ENCODE assay signal across 18 mouse cellular contexts in genomic region chr5:43087077-43087476, GRCm38 (mm10).
DNase-seq lines count a peak whose midpoint lies in the region; TF ChIP-seq lines count a peak whose summit lies in the region.
"Had no signal": no experiment of that assay in that cellular context is flagged by ENCODE, and none has a peak within 500 bp of the region (broad histone marks: within the 10 kb centered on the region; RNA-seq: fewer than 3 reads in every experiment).

No protein-coding gene starts in this region.

- TF ChIP-seq RAD21 in CH12.LX (IDR thresholded peaks at IDR 0.05; ENCODE audit: low read depth, low read length) (no peak), MEL (IDR thresholded peaks at IDR 0.05; ENCODE audit: low read depth, low read length) (no peak)

- H3K27me3 ChIP-seq in CH12.LX (replicated peaks) (no peaks in the 10 kb centered on the region), MEL (ENCODE audit: control insufficient read depth in 1 of 2, insufficient read depth in 2 of 2, low read length in 2 of 2) (no peaks in the 10 kb centered on the region)
- H3K27me3 ChIP-seq: embryonic facial prominence, embryonic 12.5 days; forebrain, embryonic 15.5 days had no signal

- H3K4me3 ChIP-seq in gastrocnemius, adult 2 months: no peak overlapping the region
- no peak overlapping the region for H3K4me3 ChIP-seq in CH12.LX (replicated peaks in 1 of 3; ENCODE audit: low read depth in 2 of 3, low read length in 2 of 3, poor library complexity in 1 of 3)
- H3K4me3 ChIP-seq in MEL (ENCODE audit: control insufficient read depth in 1 of 2, insufficient read depth in 1 of 2, low read depth in 2 of 2, low read length in 2 of 2): no peak overlapping the region
- H3K4me3 ChIP-seq: embryonic facial prominence, embryonic 10.5 days; embryonic facial prominence, embryonic 12.5 days; forebrain, embryonic 13.5 days; forebrain, embryonic 15.5 days had no signal

- 0 out of 4 replicates have a peak, but pooled peaks cover 0 to 2% of the 10 kb centered on the region in 2 experiments for H3K4me1 ChIP-seq in CH12.LX (ENCODE audit: control insufficient read depth in 1 of 2, insufficient read depth in 2 of 2)
- H3K4me1 ChIP-seq in MEL (ENCODE audit: control insufficient read depth in 1 of 2, insufficient read depth in 2 of 2, low read length in 2 of 2): peaks cover 6 to 21% of the 10 kb centered on the region in 2 experiments; a peak in 3 of 4 replicates
- H3K4me1 ChIP-seq: embryonic facial prominence, embryonic 12.5 days had no signal

- no peaks in the 10 kb centered on the region for H3K9me3 ChIP-seq in CH12.LX (replicated peaks; ENCODE audit: low read length)
- no peaks in the 10 kb centered on the region for H3K9me3 ChIP-seq in MEL (replicated peaks; ENCODE audit: insufficient read depth, low read length)
- H3K9me3 ChIP-seq: embryonic facial prominence, embryonic 10.5 days; embryonic facial prominence, embryonic 12.5 days; forebrain, embryonic 13.5 days; forebrain, embryonic 15.5 days; G1E had no signal

- in situ Hi-C loops in CH12.LX (cut with MboI; ENCODE audit: low pct_ligation_motif_present, low pct_unique_long_range_greater_than_20kb, low sequenced_read_pairs): no loop called here

- intact Hi-C loops in gastrocnemius, adult 2 months (cut with DNase I): no loop called here

- no peak for DNase-seq in gastrocnemius, adult 2 months
- DNase-seq in gastrocnemius, postnatal 25 days: no peak
- no peak for DNase-seq in CH12.LX (ENCODE audit: extremely low read depth)
- DNase-seq in MEL (ENCODE audit: low read depth, low spot score): no peak
- DNase-seq in left cerebral cortex, adult 9 months (ENCODE audit: low spot score in 2 of 2): no peak
- no peak for DNase-seq in layer of hippocampus, postnatal 36 days
- DNase-seq: adrenal gland, adult 2 months; adrenal gland, postnatal 10 days; adrenal gland, postnatal 25 days; B cell, adult 2 months; cerebellum, adult 11-12 months; cerebellum, adult 9-10 months; forebrain, postnatal 0 days had no signal

- H3K9ac ChIP-seq in CH12.LX (ENCODE audit: insufficient read depth, low read depth) (no peak overlapping the region), MEL (ENCODE audit: control insufficient read depth, low read depth, low read length, poor library complexity, severe bottlenecking) (no peak overlapping the region)
- H3K9ac ChIP-seq: embryonic facial prominence, embryonic 12.5 days; forebrain, embryonic 13.5 days; forebrain, embryonic 15.5 days; forebrain, postnatal 0 days had no signal

- H3K79me2 ChIP-seq in CH12.LX (replicated peaks; ENCODE audit: control insufficient read depth, extremely low read depth, insufficient read depth, poor library complexity, severe bottlenecking): no peaks in the 10 kb centered on the region
- H3K79me2 ChIP-seq in MEL (ENCODE audit: control insufficient read depth, insufficient read depth, low read length, poor library complexity): no peaks in the 10 kb centered on the region

- TF ChIP-seq POLR2A in CH12.LX (IDR thresholded peaks at IDR 0.05; ENCODE audit: low read depth, low read length): no peak
- no peak for TF ChIP-seq POLR2A in MEL (IDR thresholded peaks at IDR 0.05; ENCODE audit: control insufficient read depth in 1 of 2, insufficient read depth in 1 of 2, low read depth in 1 of 2, low read length in 2 of 2, poor library complexity in 1 of 2)

- H3K36me3 ChIP-seq in CH12.LX (replicated peaks in 1 of 2; ENCODE audit: control insufficient read depth in 1 of 2, insufficient read depth in 1 of 2, low read length in 1 of 2) (no peaks in the 10 kb centered on the region), MEL (ENCODE audit: control insufficient read depth in 1 of 2, insufficient read depth in 2 of 2, low read length in 2 of 2) (peaks cover 0 to 15% of the 10 kb centered on the region in 2 experiments; a peak in 2 of 4 replicates)
- H3K36me3 ChIP-seq: embryonic facial prominence, embryonic 10.5 days; embryonic facial prominence, embryonic 12.5 days; forebrain, embryonic 15.5 days; G1E had no signal

- peak overlapping the region; percentile 69; the same call in 1 of the 2 replicates for H3K27ac ChIP-seq in gastrocnemius, adult 2 months
- H3K27ac ChIP-seq in CH12.LX (ENCODE audit: insufficient read depth, low read depth) (no peak overlapping the region), MEL (ENCODE audit: control insufficient read depth, low read depth, low read length) (no peak overlapping the region)
- H3K27ac ChIP-seq: embryonic facial prominence, embryonic 10.5 days; embryonic facial prominence, embryonic 12.5 days; forebrain, embryonic 15.5 days had no signal

- dilution Hi-C loops in CH12.LX (cut with MboI; ENCODE audit: extremely low pct_ligation_motif_present, extremely low pct_unique_long_range_greater_than_20kb, low sequenced_read_pairs): no loop called here

- H3K4me2 ChIP-seq in CH12.LX (ENCODE audit: insufficient read depth, low read depth, poor library complexity, severe bottlenecking): no peak overlapping the region
- H3K4me2 ChIP-seq: embryonic facial prominence, embryonic 12.5 days; forebrain, embryonic 13.5 days; forebrain, embryonic 15.5 days had no signal

- no peak for TF ChIP-seq EP300 in CH12.LX (IDR thresholded peaks at IDR 0.05; ENCODE audit: low read length)
- no peak for TF ChIP-seq EP300 in MEL (IDR thresholded peaks at IDR 0.05; ENCODE audit: low read depth in 1 of 2, low read length in 2 of 2)

- no peak for TF ChIP-seq CTCF in gastrocnemius, adult 2 months (IDR thresholded peaks at IDR 0.05)
- TF ChIP-seq CTCF in CH12.LX (conservative IDR thresholded peaks at IDR 0.05 in 1 of 2, IDR thresholded peaks at IDR 0.05 in 1 of 2; ENCODE audit: low read depth in 2 of 2, low read length in 2 of 2) (no peak), MEL (IDR thresholded peaks at IDR 0.05 in 2 of 3, conservative IDR thresholded peaks at IDR 0.05 in 1 of 3; ENCODE audit: control insufficient read depth in 1 of 3, insufficient read depth in 1 of 3, low read depth in 2 of 3, low read length in 3 of 3, poor library complexity in 1 of 3, severe bottlenecking in 1 of 3) (no peak)

TF ChIP-seq in CH12.LX, 34 proteins besides CTCF, POLR2A, EP300 and RAD21:
- TF ChIP-seq MAFK (IDR thresholded peaks at IDR 0.05; ENCODE audit: insufficient replicate concordance, low read length): peak; percentile 67; the same call in 1 of the 2 replicates
- no peak for TF ChIP-seq MAX (IDR thresholded peaks at IDR 0.05; ENCODE audit: low read length)
- TF ChIP-seq POLR2AphosphoS2 (IDR thresholded peaks at IDR 0.05; ENCODE audit: low read depth, low read length): no peak

TF ChIP-seq in MEL, 35 proteins besides CTCF, POLR2A, EP300 and RAD21:
- no peak for TF ChIP-seq NRF1 (IDR thresholded peaks at IDR 0.05; ENCODE audit: insufficient read depth, low read depth, low read length, poor library complexity, severe bottlenecking)
- TF ChIP-seq GABPA (IDR thresholded peaks at IDR 0.05; ENCODE audit: low read depth, low read length): no peak
- no peak for TF ChIP-seq SMC3 (IDR thresholded peaks at IDR 0.05; ENCODE audit: low read depth, low read length)
- peak; percentile 92 for TF ChIP-seq MAFK (IDR thresholded peaks at IDR 0.05; ENCODE audit: borderline replicate concordance, low read depth, low read length)
- TF ChIP-seq RCOR1 (IDR thresholded peaks at IDR 0.05; ENCODE audit: low read depth, low read length): no peak
- TF ChIP-seq USF2 (IDR thresholded peaks at IDR 0.05; ENCODE audit: borderline replicate concordance in 1 of 2, insufficient read depth in 1 of 2, low read depth in 1 of 2, low read length in 2 of 2): no peak
- TF ChIP-seq UBTF (IDR thresholded peaks at IDR 0.05; ENCODE audit: borderline replicate concordance, insufficient read depth, low read depth, low read length): no peak
